In genomic region chr8:124751191-124751590, GRCm38 (mm10) we compare ENCODE assay signal across 8 mouse cellular contexts. TPM values are rescaled to one million over a fixed set of nuclear protein-coding genes. Genes with fewer than 3 reads are reported as not detected.
DNase-seq lines count a peak whose midpoint lies in the region; ATAC-seq and TF ChIP-seq lines count a peak whose summit lies in the region.

No protein-coding gene starts in this region.

- peak overlapping the region; percentile 89 for H3K4me2 ChIP-seq in embryonic facial prominence, embryonic 12.5 days (replicated peaks)
- peak overlapping the region; percentile 99 for H3K4me2 ChIP-seq in lung, postnatal 0 days (replicated peaks; ENCODE audit: low read depth, low read length)
- H3K4me2 ChIP-seq in stomach, embryonic 16.5 days (ENCODE audit: low read depth, low read length): peak overlapping the region; percentile 96

- no peaks in the 10 kb centered on the region for H3K9me3 ChIP-seq in embryonic facial prominence, embryonic 12.5 days
- no peaks in the 10 kb centered on the region for H3K9me3 ChIP-seq in hindbrain, embryonic 10.5 days
- no peaks in the 10 kb centered on the region for H3K9me3 ChIP-seq in lung, postnatal 0 days (ENCODE audit: low read length)
- no peaks in the 10 kb centered on the region for H3K9me3 ChIP-seq in stomach, embryonic 16.5 days (replicated peaks; ENCODE audit: control insufficient read depth, low read length)

- peak; percentile 16 for DNase-seq in lung, adult 2 months
- no peak for DNase-seq in lung, adult 18-20 months
- DNase-seq in hindbrain, embryonic 10.5 days (ENCODE audit: low spot score): peak; percentile 41
- DNase-seq in lung, postnatal 0 days (ENCODE audit: low spot score): peak; percentile 24
- DNase-seq in cerebellum, adult 11-12 months: no peak
- DNase-seq in right cerebral cortex, adult 18-20 months: no peak

- H3K9ac ChIP-seq in embryonic facial prominence, embryonic 12.5 days: peak overlapping the region; percentile 58
- H3K9ac ChIP-seq in lung, postnatal 0 days (replicated peaks; ENCODE audit: low read depth): 0 out of 2 replicates have a peak overlapping the region, but pooled peaks have one; percentile 19
- peak overlapping the region; percentile 67 for H3K9ac ChIP-seq in stomach, embryonic 16.5 days (ENCODE audit: low read length)

- under 1% methylated on average over 31 of the region's 31 CpGs for WGBS in lung, adult 2 months
- under 1% methylated on average over 31 of the region's 31 CpGs for WGBS in embryonic facial prominence, embryonic 12.5 days
- under 1% methylated on average over 31 of the region's 31 CpGs for WGBS in hindbrain, embryonic 10.5 days
- WGBS in lung, postnatal 0 days: 0% methylated on average over 31 of the region's 31 CpGs
- WGBS in stomach, embryonic 16.5 days: under 1% methylated on average over 31 of the region's 31 CpGs

- no peak for TF ChIP-seq EP300 in lung, postnatal 0 days (IDR thresholded peaks at IDR 0.05)

- H3K4me3 ChIP-seq in lung, adult 2 months (replicated peaks; ENCODE audit: extremely low read depth, low read depth, low read length): peak overlapping the region; percentile 25
- H3K4me3 ChIP-seq in embryonic facial prominence, embryonic 12.5 days: peak overlapping the region; percentile 58
- H3K4me3 ChIP-seq in hindbrain, embryonic 10.5 days: peak overlapping the region; percentile 64
- H3K4me3 ChIP-seq in lung, postnatal 0 days (ENCODE audit: low read depth, low read length): peak overlapping the region; percentile 61
- H3K4me3 ChIP-seq in stomach, embryonic 16.5 days (replicated peaks; ENCODE audit: low read length): peak overlapping the region; percentile 65

- TF ChIP-seq CTCF in lung, adult 2 months (IDR thresholded peaks at IDR 0.05; ENCODE audit: insufficient read depth, low read length): no peak
- no peak for TF ChIP-seq CTCF in lung, postnatal 0 days (IDR thresholded peaks at IDR 0.05)

- peaks cover 43% of the 10 kb centered on the region for H3K27me3 ChIP-seq in embryonic facial prominence, embryonic 12.5 days
- H3K27me3 ChIP-seq in hindbrain, embryonic 10.5 days (ENCODE audit: insufficient read depth, poor library complexity, severe bottlenecking): peaks cover 70% of the 10 kb centered on the region
- H3K27me3 ChIP-seq in lung, postnatal 0 days (replicated peaks; ENCODE audit: insufficient read depth, low read length): no peaks in the 10 kb centered on the region
- H3K27me3 ChIP-seq in stomach, embryonic 16.5 days (ENCODE audit: control insufficient read depth, insufficient read depth, low read length): peaks cover 18% of the 10 kb centered on the region

- H3K36me3 ChIP-seq in embryonic facial prominence, embryonic 12.5 days: no peaks in the 10 kb centered on the region
- no peaks in the 10 kb centered on the region for H3K36me3 ChIP-seq in hindbrain, embryonic 10.5 days
- no peaks in the 10 kb centered on the region for H3K36me3 ChIP-seq in lung, postnatal 0 days (ENCODE audit: insufficient read depth, low read length)
- H3K36me3 ChIP-seq in stomach, embryonic 16.5 days (ENCODE audit: control insufficient read depth, insufficient read depth, low read length): no peaks in the 10 kb centered on the region

- no peak for TF ChIP-seq POLR2A in lung, adult 2 months (IDR thresholded peaks at IDR 0.05; ENCODE audit: borderline replicate concordance, extremely low read depth, low read depth, low read length)

- no peak for ATAC-seq in embryonic facial prominence, embryonic 12.5 days (ENCODE audit: insufficient number of reproducible peaks, insufficient read depth, low FRiP score, low TSS enrichment)
- peak; percentile 31 for ATAC-seq in lung, postnatal 0 days
- no peak for ATAC-seq in stomach, embryonic 16.5 days (ENCODE audit: insufficient read depth, low FRiP score)

- H3K27ac ChIP-seq in embryonic facial prominence, embryonic 12.5 days: no peak overlapping the region
- H3K27ac ChIP-seq in hindbrain, embryonic 10.5 days: peak overlapping the region; percentile 77
- no peak overlapping the region for H3K27ac ChIP-seq in lung, postnatal 0 days (ENCODE audit: low read length)
- no peak overlapping the region for H3K27ac ChIP-seq in stomach, embryonic 16.5 days (ENCODE audit: low read length)

- peaks cover 6% of the 10 kb centered on the region; the same call in 1 of the 2 replicates for H3K4me1 ChIP-seq in lung, adult 2 months (ENCODE audit: control insufficient read depth, insufficient read depth, low read length)
- peaks cover 17% of the 10 kb centered on the region; the same call in 1 of the 2 replicates for H3K4me1 ChIP-seq in embryonic facial prominence, embryonic 12.5 days
- peaks cover 32% of the 10 kb centered on the region for H3K4me1 ChIP-seq in hindbrain, embryonic 10.5 days (replicated peaks)
- no peaks in the 10 kb centered on the region for H3K4me1 ChIP-seq in lung, postnatal 0 days (ENCODE audit: insufficient read depth, low read depth, low read length)
- H3K4me1 ChIP-seq in stomach, embryonic 16.5 days (ENCODE audit: control insufficient read depth, insufficient read depth, low read length): peaks cover 26% of the 10 kb centered on the region

RNA-seq across cellular contexts. Expression of gene Fam89a, which starts 0.4 kb away (rescaled TPM):
- polyA plus RNA-seq in lung, adult 2 months (2012; rRNA removed): 4.0 and 4.9 TPM in 2 replicates
- polyA plus RNA-seq in embryonic facial prominence, embryonic 12.5 days (2016; fragmentation: Nextera tagmentation; extraction: Ambion mirVana): 6.7 and 8.0 TPM in 2 replicates
- 4.3 and 6.7 TPM in 2 replicates for polyA plus RNA-seq in hindbrain, embryonic 10.5 days (2016; fragmentation: Nextera tagmentation; extraction: Ambion mirVana)
- polyA plus RNA-seq in lung, postnatal 0 days (2015; fragmentation: Nextera tagmentation; extraction: Ambion mirVana): 3.0 and 3.9 TPM in 2 replicates
- 3.2 and 4.7 TPM in 2 replicates for polyA plus RNA-seq in stomach, embryonic 16.5 days (2015; fragmentation: Nextera tagmentation; extraction: Ambion mirVana)

RNA-seq across cellular contexts. Expression of gene Arv1, which starts 29.3 kb away (rescaled TPM):
- polyA plus RNA-seq in lung, adult 2 months (2012; rRNA removed): 15.6 and 15.9 TPM in 2 replicates
- polyA plus RNA-seq in embryonic facial prominence, embryonic 12.5 days (2016; fragmentation: Nextera tagmentation; extraction: Ambion mirVana): 33.2 and 35.6 TPM in 2 replicates
- 34.3 and 38.1 TPM in 2 replicates for polyA plus RNA-seq in hindbrain, embryonic 10.5 days (2016; fragmentation: Nextera tagmentation; extraction: Ambion mirVana)
- polyA plus RNA-seq in lung, postnatal 0 days (2015; fragmentation: Nextera tagmentation; extraction: Ambion mirVana): 14.6 and 15.0 TPM in 2 replicates
- 17.2 and 19.0 TPM in 2 replicates for polyA plus RNA-seq in stomach, embryonic 16.5 days (2015; fragmentation: Nextera tagmentation; extraction: Ambion mirVana)

RNA-seq across cellular contexts. Expression of gene Ttc13, which starts 29.4 kb away (rescaled TPM):
- 13.4 and 16.4 TPM in 2 replicates for polyA plus RNA-seq in lung, adult 2 months (2012; rRNA removed)
- 52.8 and 54.1 TPM in 2 replicates for polyA plus RNA-seq in embryonic facial prominence, embryonic 12.5 days (2016; fragmentation: Nextera tagmentation; extraction: Ambion mirVana)
- 49.2 and 49.7 TPM in 2 replicates for polyA plus RNA-seq in hindbrain, embryonic 10.5 days (2016; fragmentation: Nextera tagmentation; extraction: Ambion mirVana)
- polyA plus RNA-seq in lung, postnatal 0 days (2015; fragmentation: Nextera tagmentation; extraction: Ambion mirVana): 24.0 and 30.7 TPM in 2 replicates
- polyA plus RNA-seq in stomach, embryonic 16.5 days (2015; fragmentation: Nextera tagmentation; extraction: Ambion mirVana): 35.1 and 41.9 TPM in 2 replicates

RNA-seq across cellular contexts. Expression of gene Trim67, which starts 41.7 kb away (rescaled TPM):
- polyA plus RNA-seq in lung, adult 2 months (2012; rRNA removed): 0.44 and 0.51 TPM in 2 replicates
- polyA plus RNA-seq in embryonic facial prominence, embryonic 12.5 days (2016; fragmentation: Nextera tagmentation; extraction: Ambion mirVana): 1.00 and 1.5 TPM in 2 replicates
- polyA plus RNA-seq in hindbrain, embryonic 10.5 days (2016; fragmentation: Nextera tagmentation; extraction: Ambion mirVana): 0.81 and 3.3 TPM in 2 replicates
- polyA plus RNA-seq in lung, postnatal 0 days (2015; fragmentation: Nextera tagmentation; extraction: Ambion mirVana): 1.5 and 1.7 TPM in 2 replicates
- 0.30 and 0.40 TPM in 2 replicates for polyA plus RNA-seq in stomach, embryonic 16.5 days (2015; fragmentation: Nextera tagmentation; extraction: Ambion mirVana)

Comparison
In these comparisons a context has a peak if more than half of its experiments do, and no peak if none do; other contexts are left out.
1. DNase-seq: peak in lung, adult 2 months (single experiment), hindbrain, embryonic 10.5 days (single experiment) and lung, postnatal 0 days (single experiment); none in lung, adult 18-20 months (0 of 2), cerebellum, adult 11-12 months (single experiment) and right cerebral cortex, adult 18-20 months (single experiment).
2. Peak in every context shown above with its lines, with median percentiles within 50 percentile points of each other: H3K4me3 ChIP-seq, H3K4me2 ChIP-seq and H3K9ac ChIP-seq.